Mouse (Mus musculus) C2C12 (cell line): ENCODE results near the gene Eva1c.
"Not testable (repeated sequence)": the region's sequence is repeated elsewhere in the genome, so short reads cannot be mapped to it uniquely, and the experiment has no call there.

Source experiments
- CTCF ChIP-seq: IDR thresholded peaks from one replicate; pipeline ENCODE4 v1.5.1; 2011; ENCODE audit not compliant: control insufficient read depth, insufficient read depth, insufficient read length
- MAX ChIP-seq: IDR thresholded peaks from one replicate; pipeline ENCODE4 v1.6.1; 2011; ENCODE audit warnings: mild to moderate bottlenecking, control low read depth
- MYOG ChIP-seq: IDR thresholded peaks from one replicate; pipeline ENCODE4 v1.6.1; 2011; ENCODE audit not compliant: control insufficient read depth, insufficient read length; ENCODE audit errors: extremely low read depth

GRCm38 (mm10) chr16:90823986-90824385 lies 2.5 kb upstream of the Eva1c start:
- not testable (repeated sequence) for TF ChIP-seq MYOG, CTCF, MAX
